In the genomic region with DNA sequence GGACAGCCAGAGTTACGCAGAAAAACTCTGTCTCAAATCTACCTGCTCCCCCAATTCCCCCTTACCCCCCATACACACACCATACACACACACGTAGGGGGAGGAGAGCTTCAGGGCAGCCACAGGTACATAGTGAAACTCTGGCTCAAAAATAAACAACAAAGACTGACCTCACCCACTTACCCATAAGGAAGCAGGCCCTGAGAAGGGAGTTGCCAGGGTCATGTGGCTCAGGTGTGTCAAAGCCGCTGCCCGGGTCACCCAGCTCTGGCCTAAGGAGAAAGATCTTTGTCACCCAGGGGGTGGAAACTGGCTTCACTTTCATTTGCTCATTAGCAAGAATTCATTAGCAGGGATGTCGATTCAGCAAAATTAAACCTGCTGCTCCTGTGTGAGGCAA, we compare ENCODE assay signal across 25 mouse cellular contexts. TPM values are rescaled to one million over a fixed set of nuclear protein-coding genes. Genes with fewer than 3 reads are reported as not detected.
DNase-seq lines count a peak whose midpoint lies in the region; ATAC-seq lines count a peak whose summit lies in the region.
"Had no signal": no experiment of that assay in that cellular context is flagged by ENCODE, and none has a peak within 500 bp of the region (broad histone marks: within the 10 kb centered on the region; RNA-seq: fewer than 3 reads in every experiment).

No protein-coding gene starts in this region.

- DNase-seq in hindbrain, embryonic 14.5 days (ENCODE audit: low spot score), result no peak
- DNase-seq in neural tube, embryonic 10.5 days (ENCODE audit: extremely low spot score, low spot score), result no peak
- DNase-seq in c-Kit-positive CD71-positive TER-119-positive erythroid progenitor cells, embryonic 14.5 days (ENCODE audit: low spot score), result no peak
- DNase-seq in adrenal gland, adult (ENCODE audit: inconsistent age in 2 of 2, low spot score in 1 of 2), result no peak
- DNase-seq: adrenal gland, postnatal 36 days; cerebellum, adult 11-12 months; cerebellum, postnatal 10 days; forebrain, postnatal 0 days; gastrocnemius, postnatal 14 days; heart, adult 18-20 months; kidney, adult 8-10 months; kidney, postnatal 10 days; retina, postnatal 1 day; right cerebral cortex, postnatal 25 days; thymus, adult 18-20 months; thymus, postnatal 36 days had no signal

- 0 out of 2 replicates have a peak, but pooled peaks cover 3% of the 10 kb centered on the region for H3K36me3 ChIP-seq in hindbrain, embryonic 16.5 days (ENCODE audit: control insufficient read depth, insufficient read depth, low read length)
- 0 out of 2 replicates have a peak, but pooled peaks cover 8% of the 10 kb centered on the region for H3K36me3 ChIP-seq in hindbrain, embryonic 14.5 days (replicated peaks; ENCODE audit: control insufficient read depth, insufficient read depth)
- peaks cover 22% of the 10 kb centered on the region for H3K36me3 ChIP-seq in neural tube, embryonic 13.5 days
- H3K36me3 ChIP-seq in neural tube, embryonic 15.5 days, result no peaks in the 10 kb centered on the region

- H3K27me3 ChIP-seq in hindbrain, embryonic 16.5 days (replicated peaks; ENCODE audit: control insufficient read depth, insufficient read depth, low read length), result no peaks in the 10 kb centered on the region
- no peaks in the 10 kb centered on the region for H3K27me3 ChIP-seq in hindbrain, embryonic 14.5 days (ENCODE audit: control insufficient read depth, insufficient read depth, low read length)
- H3K27me3 ChIP-seq in neural tube, embryonic 13.5 days, result no peaks in the 10 kb centered on the region
- H3K27me3 ChIP-seq in neural tube, embryonic 15.5 days (replicated peaks), result no peaks in the 10 kb centered on the region
- H3K27me3 ChIP-seq: heart, embryonic 13.5 days; midbrain, embryonic 12.5 days had no signal

- H3K27ac ChIP-seq in hindbrain, embryonic 16.5 days (ENCODE audit: low read depth, low read length), result no peak overlapping the region; the same call in 1 of the 2 replicates
- H3K27ac ChIP-seq in hindbrain, embryonic 14.5 days, result no peak overlapping the region
- peak overlapping the region; percentile 62 for H3K27ac ChIP-seq in neural tube, embryonic 13.5 days (replicated peaks)
- peak overlapping the region; percentile 75 for H3K27ac ChIP-seq in neural tube, embryonic 15.5 days (replicated peaks)
- H3K27ac ChIP-seq: embryonic facial prominence, embryonic 10.5 days; forebrain, embryonic 10.5 days; heart, embryonic 13.5 days; limb, embryonic 10.5 days; midbrain, embryonic 12.5 days had no signal

- no peak overlapping the region for H3K4me2 ChIP-seq in hindbrain, embryonic 16.5 days (ENCODE audit: low read length)
- H3K4me2 ChIP-seq in hindbrain, embryonic 14.5 days (replicated peaks), result no peak overlapping the region
- no peak overlapping the region for H3K4me2 ChIP-seq in neural tube, embryonic 13.5 days
- no peak overlapping the region for H3K4me2 ChIP-seq in neural tube, embryonic 15.5 days
- H3K4me2 ChIP-seq: heart, embryonic 13.5 days; midbrain, embryonic 12.5 days had no signal

- H3K9me3 ChIP-seq in hindbrain, embryonic 16.5 days (ENCODE audit: control insufficient read depth, low read length), result no peaks in the 10 kb centered on the region
- no peaks in the 10 kb centered on the region for H3K9me3 ChIP-seq in hindbrain, embryonic 14.5 days (ENCODE audit: control insufficient read depth, low read length)
- H3K9me3 ChIP-seq in neural tube, embryonic 13.5 days, result no peaks in the 10 kb centered on the region
- no peaks in the 10 kb centered on the region for H3K9me3 ChIP-seq in neural tube, embryonic 15.5 days (replicated peaks)
- H3K9me3 ChIP-seq: embryonic facial prominence, embryonic 10.5 days; forebrain, embryonic 10.5 days; heart, embryonic 13.5 days; limb, embryonic 10.5 days; midbrain, embryonic 12.5 days had no signal

- H3K4me3 ChIP-seq in hindbrain, embryonic 16.5 days (ENCODE audit: low read length), result no peak overlapping the region
- no peak overlapping the region for H3K4me3 ChIP-seq in hindbrain, embryonic 14.5 days (replicated peaks; ENCODE audit: low read length)
- H3K4me3 ChIP-seq in neural tube, embryonic 13.5 days, result no peak overlapping the region
- no peak overlapping the region for H3K4me3 ChIP-seq in neural tube, embryonic 15.5 days (replicated peaks)
- H3K4me3 ChIP-seq: embryonic facial prominence, embryonic 10.5 days; forebrain, embryonic 10.5 days; heart, embryonic 13.5 days; limb, embryonic 10.5 days; midbrain, embryonic 12.5 days had no signal

- no peaks in the 10 kb centered on the region for H3K4me1 ChIP-seq in hindbrain, embryonic 16.5 days (ENCODE audit: control insufficient read depth, insufficient read depth, low read depth, low read length)
- no peaks in the 10 kb centered on the region for H3K4me1 ChIP-seq in hindbrain, embryonic 14.5 days (replicated peaks; ENCODE audit: control insufficient read depth, insufficient read depth, low read length)
- no peaks in the 10 kb centered on the region for H3K4me1 ChIP-seq in neural tube, embryonic 13.5 days (replicated peaks)
- H3K4me1 ChIP-seq in neural tube, embryonic 15.5 days, result peaks cover 12% of the 10 kb centered on the region; the same call in 1 of the 2 replicates
- H3K4me1 ChIP-seq: embryonic facial prominence, embryonic 10.5 days; heart, embryonic 13.5 days; limb, embryonic 10.5 days; midbrain, embryonic 12.5 days had no signal

- whole genome bisulfite sequencing in hindbrain, embryonic 16.5 days, result 89% methylated on average over 5 of the region's 5 CpGs
- WGBS in hindbrain, embryonic 14.5 days, result 89% methylated on average over 5 of the region's 5 CpGs
- 92% methylated on average over 5 of the region's 5 CpGs for WGBS in neural tube, embryonic 13.5 days
- WGBS in neural tube, embryonic 15.5 days, result 87% methylated on average over 5 of the region's 5 CpGs

- H3K9ac ChIP-seq in hindbrain, embryonic 16.5 days (ENCODE audit: low read depth, low read length), result no peak overlapping the region
- no peak overlapping the region for H3K9ac ChIP-seq in hindbrain, embryonic 14.5 days
- H3K9ac ChIP-seq in neural tube, embryonic 13.5 days, result no peak overlapping the region
- no peak overlapping the region for H3K9ac ChIP-seq in neural tube, embryonic 15.5 days (replicated peaks)
- H3K9ac ChIP-seq: forebrain, postnatal 0 days; heart, embryonic 13.5 days; midbrain, embryonic 12.5 days had no signal

- 0 out of 2 replicates have a peak, but pooled peaks have one; percentile 11 for ATAC-seq in hindbrain, embryonic 16.5 days
- no peak for ATAC-seq in hindbrain, embryonic 14.5 days (ENCODE audit: low FRiP score)
- no peak for ATAC-seq in neural tube, embryonic 13.5 days (ENCODE audit: low read depth)
- ATAC-seq in neural tube, embryonic 15.5 days (ENCODE audit: low FRiP score), result no peak
- ATAC-seq: CD4-positive, CD25-positive, alpha-beta regulatory T cell, adult 4 months; forebrain, postnatal 0 days had no signal

RNA-seq across cellular contexts. Expression of gene Micu1, which starts 41.7 kb away (rescaled TPM):
- polyA plus RNA-seq in hindbrain, embryonic 16.5 days (2015; fragmentation: Nextera tagmentation; extraction: Ambion mirVana), result 85.0 and 87.1 TPM in 2 replicates
- 74.9 and 75.2 TPM in 2 replicates for polyA plus RNA-seq in hindbrain, embryonic 14.5 days (2014; fragmentation: Nextera tagmentation; extraction: Ambion mirVana)
- polyA plus RNA-seq in neural tube, embryonic 13.5 days (2015; fragmentation: Nextera tagmentation; extraction: Ambion mirVana), result 84.1 and 87.9 TPM in 2 replicates
- polyA plus RNA-seq in neural tube, embryonic 15.5 days (2015; fragmentation: Nextera tagmentation; extraction: Ambion mirVana), result 88.2 and 92.6 TPM in 2 replicates

Comparison
In these comparisons a context has a peak if more than half of its experiments do, and no peak if none do; other contexts are left out.
1. H3K27ac ChIP-seq: peak in neural tube, embryonic 13.5 days (single experiment) and neural tube, embryonic 15.5 days (single experiment); none in hindbrain, embryonic 16.5 days (single experiment) and hindbrain, embryonic 14.5 days (single experiment).